Mouse (Mus musculus) myocyte (in vitro differentiated cells): Measurements from ENCODE around the gene Togaram2.

ENCODE experiments used
- CEBPB ChIP-seq: IDR thresholded peaks from 2 replicates; pipeline ENCODE4 v1.6.1; 2011; ENCODE audit warnings: mild to moderate bottlenecking, moderate library complexity; ENCODE audit not compliant: poor library complexity, insufficient read depth, severe bottlenecking
- E2F4 ChIP-seq: IDR thresholded peaks from one replicate; pipeline ENCODE4 v1.6.1; 2011; ENCODE audit warnings: mild to moderate bottlenecking, control low read depth, moderate library complexity; ENCODE audit not compliant: insufficient read depth
- MAX ChIP-seq: IDR thresholded peaks from one replicate; pipeline ENCODE4 v1.6.1; 2011; ENCODE audit warnings: low read depth, mild to moderate bottlenecking, control low read depth
- MYOD1 ChIP-seq, 3 experiments: IDR thresholded peaks; one replicate each; pipeline ENCODE4 v1.6.1; 2011; ENCODE audit warnings: control low read depth in 2 of 3, low read depth in 2 of 3, mild to moderate bottlenecking in 2 of 3, moderate library complexity in 1 of 3; ENCODE audit not compliant: insufficient read length in 2 of 3, control insufficient read depth in 1 of 3
- MYOG ChIP-seq, 3 experiments: IDR thresholded peaks; one replicate each; pipeline ENCODE4 v1.6.1; 2011; ENCODE audit warnings: control low read depth in 2 of 3, low read depth in 2 of 3, mild to moderate bottlenecking in 2 of 3; ENCODE audit not compliant: insufficient read length in 2 of 3, control insufficient read depth in 1 of 3, insufficient read depth in 1 of 3
- POLR2A ChIP-seq: IDR thresholded peaks from one replicate; pipeline ENCODE4 v1.6.1; 2011; ENCODE audit warnings: low read depth, mild to moderate bottlenecking, control low read depth, moderate library complexity; ENCODE audit not compliant: insufficient read length
- POLR2AphosphoS2 ChIP-seq: IDR thresholded peaks from one replicate; pipeline ENCODE4 v1.6.1; 2011; ENCODE audit warnings: low read depth, control low read depth; ENCODE audit not compliant: insufficient read length
- REST ChIP-seq: IDR thresholded peaks from one replicate; pipeline ENCODE4 v1.6.1; 2011; ENCODE audit warnings: mild to moderate bottlenecking, control low read depth, moderate library complexity; ENCODE audit not compliant: insufficient read depth, insufficient read length
- SRF ChIP-seq: IDR thresholded peaks from one replicate; pipeline ENCODE4 v1.6.1; 2011; ENCODE audit warnings: low read depth; ENCODE audit not compliant: control insufficient read depth, insufficient read length
- TCF12 ChIP-seq: IDR thresholded peaks from one replicate; pipeline ENCODE4 v1.6.1; 2011; ENCODE audit warnings: mild to moderate bottlenecking, control low read depth; ENCODE audit not compliant: poor library complexity, insufficient read depth, severe bottlenecking
- TCF3 ChIP-seq: IDR thresholded peaks from one replicate; pipeline ENCODE4 v1.6.1; 2011; ENCODE audit warnings: low read depth, control low read depth; ENCODE audit not compliant: insufficient read length
- USF1 ChIP-seq: IDR thresholded peaks from one replicate; pipeline ENCODE4 v1.6.1; 2011; ENCODE audit warnings: low read depth, mild to moderate bottlenecking, control low read depth, moderate library complexity

DNA sequence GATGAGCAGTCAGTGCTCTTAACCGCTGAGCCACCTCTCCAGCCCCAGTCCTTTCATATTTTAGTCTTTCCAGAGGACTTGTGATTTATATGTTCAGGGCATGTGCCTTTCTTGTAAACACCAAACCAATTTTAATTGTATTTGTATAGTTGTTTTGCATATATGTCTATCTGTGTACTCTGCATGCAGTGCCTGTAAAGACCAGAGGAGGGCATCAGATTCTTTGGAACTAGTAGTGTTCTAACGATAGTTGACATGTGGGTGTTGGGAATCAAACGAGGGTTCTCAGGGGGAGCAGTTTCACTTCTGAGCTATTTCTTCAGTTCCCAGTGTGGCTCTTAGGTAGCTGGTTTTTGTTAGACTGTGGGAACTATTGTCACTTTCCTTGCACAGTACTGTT, 30.9 kb upstream of the Togaram2 start:
- no peak for TF ChIP-seq POLR2AphosphoS2
- no peak for TF ChIP-seq MYOG (IDR thresholded peaks at IDR 0.05; ENCODE audit: control insufficient read depth in 1 of 3, insufficient read depth in 1 of 3, insufficient read length in 2 of 3, low read depth in 2 of 3)
- TF ChIP-seq MAX, result no peak
- no peak for TF ChIP-seq POLR2A
- no peak for TF ChIP-seq E2F4
- no peak for TF ChIP-seq USF1
- TF ChIP-seq REST, result no peak
- TF ChIP-seq CEBPB, result no peak
- TF ChIP-seq SRF, result no peak
- no peak for TF ChIP-seq TCF12
- no peak for TF ChIP-seq MYOD1 (IDR thresholded peaks at IDR 0.05; ENCODE audit: control insufficient read depth in 1 of 3, insufficient read length in 2 of 3, low read depth in 2 of 3)
- no peak for TF ChIP-seq TCF3
